Mouse (Mus musculus) retina, adult 2 months (tissue): ENCODE results near the gene Olfr1176.

Experiments used
- DNase-seq: peaks from one replicate; pipeline ENCODE4 v3.0.0-alpha.2; 2012; ENCODE audit warnings: low read depth, low spot score

Olfr1176 gene

GRCm38 (mm10) chr2:88336421-88336820, at the start of gene Olfr1176:
TSS of gene Olfr1176 (plus strand) at chr2:88336721.
- no peak for DNase-seq

- no peak for DNase-seq
Observed at GRCm38 (mm10) chr2:88315035-88315434, 21.5 kb upstream of the Olfr1176 start, which contains the start of gene Olfr1174-ps. TSS of gene Olfr1174-ps (minus strand) at chr2:88315135.

GRCm38 (mm10) chr2:88327115-88327514, 9.4 kb upstream of the Olfr1176 start, which contains the start of gene Olfr1175-ps:
TSS of gene Olfr1175-ps (minus strand) at chr2:88327215.
- no peak for DNase-seq

GRCm38 (mm10) chr2:88346392-88346791, 9.9 kb downstream of the Olfr1176 start, which contains the start of gene Olfr1177-ps:
TSS of gene Olfr1177-ps (minus strand) at chr2:88346492.
- no peak for DNase-seq

GRCm38 (mm10) chr2:88356304-88356703, 19.8 kb downstream of the Olfr1176 start:
- peak; percentile 6 for DNase-seq

GRCm38 (mm10) chr2:88386762-88387161, 50.2 kb downstream of the Olfr1176 start, which contains the start of gene Olfr1178:
TSS of gene Olfr1178 (plus strand) at chr2:88387062.
- no peak for DNase-seq
